Mouse (Mus musculus) lung, embryonic 15.5 days (tissue): ENCODE data around the gene Ndufb8. TPM values are rescaled to one million over a fixed set of nuclear protein-coding genes. Genes with fewer than 3 reads are reported as not detected.
A peak's percentile ranks its signal among the peaks of the same experiment; 100 is the strongest.

Experiments
- ATAC-seq: fragments of 200-750 bp; cut with Nextera tagmentation; 2 replicates; pipeline ENCODE4 v1.8.0; 2017; ENCODE audit warnings: moderate number of reproducible peaks, borderline replicate concordance; ENCODE audit not compliant: low FRiP score, low TSS enrichment; ENCODE audit errors: extremely low read depth
- H3K27ac ChIP-seq: fragments of 300-500 bp; sonication (generic); 2 replicates; pipeline ENCODE4 v1.5.1; 2015; ENCODE audit warnings: moderate library complexity, mild to moderate bottlenecking, inconsistent platforms
- H3K27me3 ChIP-seq: fragments of 300-500 bp; sonication (generic); 2 replicates; pipeline ENCODE4 v1.6.1; 2015; ENCODE audit warnings: inconsistent platforms
- H3K36me3 ChIP-seq: fragments of 300-500 bp; sonication (generic); 2 replicates; pipeline ENCODE4 v1.6.1; 2015; ENCODE audit warnings: inconsistent platforms
- H3K4me1 ChIP-seq: fragments of 300-500 bp; sonication (generic); 2 replicates; pipeline ENCODE4 v1.6.1; 2015; ENCODE audit warnings: inconsistent platforms
- H3K4me2 ChIP-seq: fragments of 300-500 bp; sonication (generic); 2 replicates; pipeline ENCODE4 v1.6.1; 2015; ENCODE audit warnings: inconsistent platforms, mild to moderate bottlenecking, moderate library complexity
- H3K4me3 ChIP-seq: fragments of 300-500 bp; sonication (generic); 2 replicates; pipeline ENCODE4 v1.5.1; 2015; ENCODE audit warnings: mild to moderate bottlenecking, inconsistent platforms
- H3K9ac ChIP-seq: fragments of 300-500 bp; sonication (generic); 2 replicates; pipeline ENCODE4 v1.6.1; 2015; ENCODE audit warnings: inconsistent platforms
- H3K9me3 ChIP-seq: fragments of 300-500 bp; sonication (generic); 2 replicates; pipeline ENCODE4 v1.6.1; 2016; ENCODE audit warnings: inconsistent platforms
- WGBS: fragments of 180-500 bp; shearing (Covaris S2); methylation state at CpG from one replicate; pipeline ENCODE4 v1.1.7; 2015; 5-methylcytosine and 5-hydroxymethylcytosine counted together
- polyA plus RNA-seq: library from polyadenylated mRNA; unstranded; fragments of >200 nt; fragmentation: Nextera tagmentation; extraction: Ambion mirVana; gene quantifications from 2 replicates; pipeline ENCODE4 v1.2.1, GENCODE M21; 2015

The Ndufb8 gene
- polyA plus RNA-seq, 1 experiment from 2014 or later: 530 TPM

DNA sequence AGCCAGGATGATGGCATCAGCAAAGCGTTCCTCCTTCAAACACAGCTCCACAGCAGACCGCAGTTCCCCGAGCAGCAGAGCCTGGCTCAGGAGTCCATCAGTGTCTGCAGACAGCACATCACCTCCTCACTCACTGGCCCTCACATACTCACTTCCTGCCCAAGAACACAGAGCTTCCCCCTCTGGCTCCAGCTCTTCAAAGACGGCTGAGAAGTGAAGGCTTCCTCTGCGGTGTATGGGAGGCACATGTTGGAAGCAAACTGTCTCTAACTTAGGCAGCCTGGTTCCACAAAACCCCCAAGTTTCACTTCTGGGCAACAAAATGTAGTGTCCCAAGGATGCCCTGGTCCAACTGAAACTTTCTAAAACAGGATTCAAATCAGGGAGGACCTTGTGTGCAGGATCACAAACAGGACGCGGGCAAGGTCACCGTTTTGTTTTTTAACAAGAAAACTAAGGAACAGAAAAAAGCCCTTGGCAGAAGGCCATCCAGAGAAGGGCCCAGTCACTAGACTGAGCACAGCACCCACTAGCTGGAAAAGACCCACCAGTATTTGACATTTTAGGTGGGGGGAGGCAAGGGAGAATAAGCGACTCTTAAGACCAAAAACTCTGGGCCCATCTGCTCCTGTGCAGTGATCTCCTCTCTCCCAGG lies 29.6 kb downstream of the Ndufb8 start:
- Histone ChIP-seq H3K9me3 (no peaks in the 10 kb centered on the region), H3K4me3 (no peak overlapping the region), H3K4me1 (no peaks in the 10 kb centered on the region), H3K27ac (no peak overlapping the region), H3K9ac (no peak overlapping the region), H3K27me3 (peaks cover 13% of the 10 kb centered on the region; the same call in 1 of the 2 replicates), H3K36me3 (no peaks in the 10 kb centered on the region), H3K4me2 (no peak overlapping the region)
- no peak for ATAC-seq
- 53% methylated on average over 9 of the region's 9 CpGs for WGBS

DNA sequence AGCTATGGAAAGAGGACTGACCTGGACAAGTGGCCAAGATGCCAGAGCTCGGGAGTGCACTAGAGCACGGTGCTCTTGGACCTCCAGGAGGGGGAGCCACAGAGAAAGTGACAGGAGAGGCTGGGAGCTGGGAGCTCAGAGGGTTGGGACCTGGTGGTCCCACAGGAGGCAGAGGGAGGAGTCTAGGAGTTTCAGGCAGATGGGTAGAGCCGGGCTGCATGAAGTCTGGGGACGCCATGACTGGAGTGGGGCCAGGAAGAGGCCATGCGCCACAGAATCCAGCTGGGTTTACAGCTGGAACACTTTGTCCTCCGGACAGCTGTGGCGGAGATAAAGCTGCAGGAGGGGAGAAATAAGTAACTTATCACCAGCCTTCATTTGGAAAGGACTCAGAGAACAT lies 36.1 kb downstream of the Ndufb8 start:
- ATAC-seq: peak; percentile 77
- no peak overlapping the region for H3K27ac ChIP-seq
- H3K4me1 ChIP-seq: peaks cover 42% of the 10 kb centered on the region
- no peak overlapping the region for H3K4me2 ChIP-seq
- H3K4me3 ChIP-seq: no peak overlapping the region
- H3K9me3 ChIP-seq: no peaks in the 10 kb centered on the region
- no peaks in the 10 kb centered on the region for H3K36me3 ChIP-seq
- peaks cover 22% of the 10 kb centered on the region; the same call in 1 of the 2 replicates for H3K27me3 ChIP-seq
- no peak overlapping the region for H3K9ac ChIP-seq
- 14% methylated on average over 7 of the region's 7 CpGs for WGBS

DNA sequence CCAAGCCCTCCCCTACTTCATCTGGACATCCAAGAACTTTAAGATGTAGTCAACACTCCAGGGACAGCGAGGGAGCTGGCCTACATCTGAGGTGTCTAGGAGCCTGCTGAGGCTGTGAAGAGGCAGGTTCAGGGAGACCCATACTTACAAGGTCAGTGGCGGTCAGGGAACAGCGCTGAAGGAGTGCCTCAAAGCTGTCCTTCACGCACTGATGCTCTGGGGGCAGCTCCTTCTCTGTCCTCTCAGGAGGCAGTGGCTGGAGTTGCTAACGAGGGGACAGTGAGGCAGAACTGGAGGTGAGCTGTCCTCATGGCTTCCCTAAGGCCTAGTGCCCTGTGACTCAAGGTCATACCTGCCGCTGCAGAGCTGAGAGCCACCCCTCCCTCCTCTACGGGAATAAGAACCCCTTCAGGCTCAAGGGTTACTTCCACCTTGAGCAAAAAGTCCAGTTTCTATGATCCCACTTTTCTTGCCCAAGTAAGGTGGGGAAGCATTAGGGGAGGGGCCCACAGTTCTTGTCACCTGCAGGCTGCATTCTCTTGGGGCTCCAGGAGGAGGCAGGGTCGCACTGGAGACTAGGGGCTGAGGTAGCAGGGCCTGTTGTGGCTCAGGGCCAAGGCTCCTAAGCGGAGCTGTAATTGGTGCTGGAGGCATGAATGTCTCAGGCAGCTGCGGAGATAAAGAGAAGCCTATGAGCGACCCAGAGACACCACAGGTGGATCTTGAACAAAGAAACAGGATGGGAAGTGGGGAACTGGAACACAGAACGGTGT lies 37.1 kb downstream of the Ndufb8 start:
- Histone ChIP-seq H3K4me1 (peaks cover 48% of the 10 kb centered on the region), H3K9ac (no peak overlapping the region), H3K27me3 (peaks cover 25% of the 10 kb centered on the region), H3K9me3 (no peaks in the 10 kb centered on the region), H3K4me3 (no peak overlapping the region), H3K27ac (no peak overlapping the region), H3K4me2 (no peak overlapping the region), H3K36me3 (no peaks in the 10 kb centered on the region)
- no peak for ATAC-seq
- 62% methylated on average over 12 of the region's 12 CpGs for WGBS

DNA sequence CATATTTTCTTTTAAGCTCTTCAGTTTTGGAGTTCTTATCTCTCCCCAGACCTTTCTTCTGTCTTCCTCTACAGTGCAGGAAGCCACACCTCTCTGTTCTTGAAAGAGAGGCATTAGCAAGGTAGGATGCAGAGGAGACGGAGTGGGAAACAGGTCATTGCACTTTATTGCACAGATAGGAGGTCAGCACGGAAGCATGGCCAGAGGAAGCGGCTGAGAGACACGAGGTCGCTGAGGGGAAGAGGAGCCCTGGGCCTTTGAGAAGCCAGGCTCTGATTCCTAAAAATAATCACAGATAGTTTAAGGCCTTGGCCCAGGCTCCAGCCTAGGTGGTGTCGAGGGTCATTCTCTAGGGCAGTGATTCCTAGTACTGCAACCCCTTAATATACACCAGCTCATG lies 39.5 kb downstream of the Ndufb8 start:
- H3K9me3 ChIP-seq: no peaks in the 10 kb centered on the region
- no peak overlapping the region for H3K9ac ChIP-seq
- 52% methylated on average over 6 of the region's 6 CpGs for WGBS
- H3K27ac ChIP-seq: no peak overlapping the region
- H3K4me2 ChIP-seq: no peak overlapping the region
- no peak for ATAC-seq
- H3K4me1 ChIP-seq: peaks cover 63% of the 10 kb centered on the region
- no peaks in the 10 kb centered on the region for H3K36me3 ChIP-seq
- H3K27me3 ChIP-seq: peaks cover 43% of the 10 kb centered on the region
- H3K4me3 ChIP-seq: no peak overlapping the region

DNA sequence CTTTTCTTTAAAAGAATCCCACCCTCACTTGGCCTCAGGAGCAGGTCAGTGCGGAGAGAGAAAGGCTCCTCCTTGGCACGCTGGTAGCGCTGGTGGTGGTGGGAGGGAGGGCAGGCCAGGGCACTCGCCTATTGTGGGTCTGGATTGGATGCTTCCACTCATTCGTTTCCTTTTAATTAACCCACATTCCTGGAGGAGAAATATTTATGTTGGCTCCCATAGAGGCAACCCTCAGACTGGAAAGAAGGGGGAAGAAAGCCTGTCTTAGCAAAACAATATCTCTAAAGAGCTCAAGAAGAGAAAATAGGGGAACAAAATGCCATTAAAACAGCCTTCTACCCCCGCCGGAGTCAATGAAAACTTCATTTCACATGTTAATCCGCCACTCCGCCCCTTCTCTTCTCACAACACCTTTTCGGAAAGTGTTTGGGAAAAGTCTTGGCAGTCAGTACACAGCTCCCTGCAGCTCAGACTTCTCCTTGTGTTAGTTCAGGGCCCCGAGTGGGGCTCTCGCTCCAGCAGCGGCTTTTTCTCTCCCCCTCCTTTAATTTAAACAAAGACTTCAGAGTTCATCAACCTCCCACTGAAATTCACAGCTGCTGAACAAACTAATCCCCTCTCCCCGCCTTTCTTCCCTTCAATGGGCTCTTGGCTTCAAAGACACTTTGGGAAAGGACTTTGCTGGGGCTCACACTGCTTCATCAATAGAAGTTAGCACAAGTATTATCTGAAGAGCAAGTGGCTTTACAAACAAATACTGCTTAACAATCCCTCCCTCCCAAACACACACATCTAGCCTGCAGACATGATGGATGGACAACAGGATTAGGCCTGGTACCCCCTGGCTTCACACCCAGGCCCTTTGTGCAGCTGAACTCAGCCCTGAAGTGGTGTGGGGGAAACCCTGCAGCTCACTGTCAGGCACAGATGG lies 40.5 kb downstream of the Ndufb8 start:
- 9% methylated on average over 14 of the region's 14 CpGs for WGBS
- no peaks in the 10 kb centered on the region for H3K36me3 ChIP-seq
- peaks cover 53% of the 10 kb centered on the region for H3K27me3 ChIP-seq
- no peak for ATAC-seq
- H3K9me3 ChIP-seq: no peaks in the 10 kb centered on the region
- peak overlapping the region; percentile 12; the same call in 1 of the 2 replicates for H3K4me2 ChIP-seq
- H3K4me1 ChIP-seq: peaks cover 67% of the 10 kb centered on the region
- no peak overlapping the region for H3K9ac ChIP-seq
- H3K27ac ChIP-seq: no peak overlapping the region
- H3K4me3 ChIP-seq: no peak overlapping the region

DNA sequence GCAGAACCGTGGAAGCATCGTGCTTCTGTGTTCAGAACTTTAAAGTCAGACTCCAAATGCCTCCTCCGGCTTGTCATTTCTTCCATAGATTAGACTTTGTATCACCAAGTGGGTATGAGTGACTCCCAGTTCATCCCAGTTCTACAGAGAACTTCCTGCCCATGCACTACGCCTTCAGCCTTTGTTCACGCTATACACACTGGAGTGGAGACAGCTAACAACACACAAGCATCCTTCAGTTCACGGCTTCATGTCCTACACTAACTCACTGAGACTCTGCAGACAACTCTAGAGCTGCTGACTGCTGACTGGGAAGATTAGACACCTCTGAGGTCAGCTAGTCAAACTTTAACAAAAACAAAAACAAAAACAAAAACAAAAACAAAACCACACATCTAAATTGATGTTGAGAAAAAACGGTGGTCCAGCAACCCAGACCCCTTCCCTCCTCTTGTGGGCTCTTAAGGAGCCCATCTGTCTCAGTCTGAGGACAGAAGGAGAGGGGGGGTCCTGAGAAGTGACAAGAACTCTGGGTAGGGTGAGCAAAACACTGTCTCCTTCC lies 41.2 kb downstream of the Ndufb8 start:
- no peak for ATAC-seq
- Histone ChIP-seq H3K27ac (no peak overlapping the region), H3K36me3 (no peaks in the 10 kb centered on the region), H3K4me1 (peaks cover 62% of the 10 kb centered on the region), H3K4me3 (no peak overlapping the region), H3K9ac (no peak overlapping the region), H3K4me2 (0 out of 2 replicates have a peak overlapping the region, but pooled peaks have one; percentile 12), H3K27me3 (peaks cover 59% of the 10 kb centered on the region), H3K9me3 (no peaks in the 10 kb centered on the region)
- WGBS: 25% methylated on average over 7 of the region's 7 CpGs

DNA sequence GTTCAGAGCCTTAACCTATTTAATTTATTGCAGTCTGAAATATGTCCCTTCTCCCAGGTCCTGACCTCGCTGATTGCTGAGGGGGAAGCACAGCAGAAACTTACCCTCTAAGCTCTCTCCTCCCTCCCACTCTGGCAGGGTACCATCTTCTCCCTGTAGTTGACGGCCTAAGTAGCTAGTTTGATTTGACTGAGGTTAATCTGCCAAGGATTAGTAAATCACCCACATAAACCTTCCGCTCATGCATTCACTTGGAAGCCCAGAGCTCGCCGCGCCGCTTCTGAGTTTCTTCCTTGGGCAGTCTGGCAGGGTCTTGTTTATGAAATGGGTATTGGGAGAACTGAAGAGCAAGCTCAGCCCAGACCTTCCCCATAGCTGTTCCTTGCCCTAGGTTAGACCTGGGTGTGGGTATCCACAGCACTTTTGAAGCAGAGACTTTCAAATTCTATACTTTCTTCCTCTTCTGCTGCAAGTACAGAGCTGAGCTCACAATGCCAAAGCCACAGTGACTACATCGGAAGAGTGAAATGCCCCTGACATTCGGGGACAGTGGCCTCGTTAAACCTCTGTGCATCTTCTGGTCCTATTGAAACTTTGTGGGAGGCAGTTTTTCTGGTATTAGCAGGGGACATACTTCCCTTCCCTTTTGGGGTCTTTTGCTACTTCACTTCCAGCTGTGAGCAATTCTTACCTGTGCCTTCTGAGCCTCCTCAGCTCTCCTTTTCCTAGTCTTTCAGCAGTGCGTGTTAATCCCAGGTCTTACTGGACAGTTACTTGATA lies 42.0 kb downstream of the Ndufb8 start:
- Histone ChIP-seq H3K4me1 (peaks cover 54% of the 10 kb centered on the region), H3K4me2 (no peak overlapping the region), H3K4me3 (no peak overlapping the region), H3K27me3 (peaks cover 62% of the 10 kb centered on the region), H3K9me3 (no peaks in the 10 kb centered on the region), H3K9ac (no peak overlapping the region), H3K36me3 (no peaks in the 10 kb centered on the region), H3K27ac (no peak overlapping the region)
- ATAC-seq: no peak
- WGBS: 39% methylated on average over 11 of the region's 11 CpGs

DNA sequence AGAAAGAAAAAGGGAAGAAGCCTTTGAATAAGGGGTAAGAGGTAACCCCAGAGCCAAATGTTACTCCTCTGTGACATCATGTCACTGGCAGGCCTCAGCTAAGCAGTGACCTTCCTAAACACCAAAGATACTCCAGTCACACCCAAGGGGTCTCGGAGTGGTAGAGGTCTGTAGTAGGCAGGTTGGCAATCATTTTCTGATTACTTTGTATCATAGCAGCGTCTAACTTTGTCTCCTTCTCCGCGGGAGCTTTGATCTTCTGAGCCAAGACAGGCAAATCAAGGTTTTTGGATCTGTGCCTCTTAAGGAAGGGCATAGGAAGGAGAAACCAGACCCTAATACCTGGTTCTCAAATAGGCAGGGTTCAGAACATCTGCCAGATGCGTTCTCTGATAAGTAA lies 42.6 kb downstream of the Ndufb8 start:
- ATAC-seq: no peak
- WGBS: 55% methylated on average over 5 of the region's 5 CpGs
- Histone ChIP-seq H3K4me3 (no peak overlapping the region), H3K27ac (no peak overlapping the region), H3K36me3 (no peaks in the 10 kb centered on the region), H3K27me3 (peaks cover 68% of the 10 kb centered on the region), H3K4me2 (no peak overlapping the region), H3K9me3 (no peaks in the 10 kb centered on the region), H3K9ac (no peak overlapping the region), H3K4me1 (peaks cover 52% of the 10 kb centered on the region)

DNA sequence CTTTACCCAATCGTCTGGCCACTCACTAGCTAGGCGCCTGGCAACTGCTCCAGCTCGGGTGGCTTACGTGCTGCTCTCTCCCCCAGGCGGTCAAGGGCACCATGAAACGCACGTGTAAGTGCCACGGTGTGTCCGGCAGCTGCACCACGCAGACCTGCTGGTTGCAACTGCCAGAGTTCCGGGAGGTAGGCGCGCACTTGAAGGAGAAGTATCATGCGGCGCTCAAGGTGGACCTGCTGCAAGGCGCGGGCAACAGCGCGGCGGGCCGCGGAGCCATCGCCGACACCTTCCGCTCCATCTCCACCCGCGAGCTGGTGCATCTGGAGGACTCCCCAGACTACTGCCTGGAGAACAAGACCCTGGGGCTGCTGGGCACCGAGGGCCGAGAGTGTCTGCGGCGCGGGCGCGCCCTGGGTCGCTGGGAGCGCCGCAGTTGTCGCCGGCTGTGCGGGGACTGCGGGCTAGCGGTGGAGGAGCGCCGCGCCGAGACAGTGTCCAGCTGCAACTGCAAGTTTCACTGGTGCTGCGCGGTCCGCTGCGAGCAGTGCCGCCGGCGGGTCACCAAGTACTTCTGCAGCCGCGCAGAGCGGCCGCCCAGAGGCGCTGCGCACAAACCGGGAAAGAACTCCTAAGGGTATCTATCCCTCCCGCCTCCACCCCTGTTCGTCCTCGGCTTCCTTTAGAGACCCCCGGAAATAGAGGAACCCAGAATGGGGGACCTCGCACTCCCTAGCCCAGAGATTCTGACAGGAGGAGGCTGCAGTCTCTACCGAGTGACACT lies 43.6 kb downstream of the Ndufb8 start:
- ATAC-seq: 0 out of 2 replicates have a peak, but pooled peaks have one; percentile 25
- H3K4me2 ChIP-seq: peak overlapping the region; percentile 87
- H3K27ac ChIP-seq: no peak overlapping the region
- H3K27me3 ChIP-seq: peaks cover 71% of the 10 kb centered on the region
- no peaks in the 10 kb centered on the region for H3K36me3 ChIP-seq
- peaks cover 43% of the 10 kb centered on the region for H3K4me1 ChIP-seq
- H3K9ac ChIP-seq: 0 out of 2 replicates have a peak overlapping the region, but pooled peaks have one; percentile 10
- peak overlapping the region; percentile 42 for H3K4me3 ChIP-seq
- H3K9me3 ChIP-seq: no peaks in the 10 kb centered on the region
- WGBS: under 1% methylated on average over 66 of the region's 66 CpGs

DNA sequence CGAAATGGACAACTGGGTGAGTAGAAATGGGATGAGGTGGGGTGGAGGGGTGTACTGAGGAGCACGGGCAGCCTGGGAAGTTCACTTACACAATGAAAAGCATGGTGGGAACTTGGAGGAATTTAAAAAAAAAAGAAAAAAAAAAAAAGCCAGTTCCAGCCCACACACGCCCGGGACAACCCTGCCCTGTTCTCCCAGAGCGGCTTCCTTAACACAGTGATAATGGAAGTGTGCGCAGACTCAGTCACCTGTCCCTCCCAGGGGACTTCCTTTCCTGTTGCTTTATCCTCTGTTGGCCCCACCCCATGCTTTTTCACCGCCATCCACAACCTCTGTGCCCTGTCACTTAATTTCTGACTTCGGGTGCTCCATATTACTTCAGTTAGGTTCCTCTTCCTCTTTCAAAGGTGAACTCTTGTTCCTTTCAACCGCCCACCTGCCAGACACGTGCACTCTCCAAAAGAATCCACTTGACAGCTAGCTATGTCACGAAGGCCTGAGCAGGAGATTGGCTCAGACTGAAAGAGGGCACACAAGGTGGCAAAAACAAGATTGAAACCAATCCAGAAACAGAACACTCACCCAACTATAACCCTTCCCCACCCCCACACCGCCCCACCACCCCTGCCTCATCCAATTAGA lies 44.6 kb downstream of the Ndufb8 start:
- H3K4me3 ChIP-seq: peak overlapping the region; percentile 42
- peaks cover 40% of the 10 kb centered on the region for H3K4me1 ChIP-seq
- H3K27me3 ChIP-seq: peaks cover 75% of the 10 kb centered on the region
- no peak overlapping the region for H3K9ac ChIP-seq
- no peaks in the 10 kb centered on the region for H3K36me3 ChIP-seq
- no peak overlapping the region for H3K27ac ChIP-seq
- H3K4me2 ChIP-seq: no peak overlapping the region
- WGBS: 6% methylated on average over 12 of the region's 12 CpGs
- no peak for ATAC-seq
- H3K9me3 ChIP-seq: no peaks in the 10 kb centered on the region
